Mouse (Mus musculus): ENCODE data around the gene Sptb.

GRCm38 (mm10) chr12:76718384-76718783, 8.0 kb upstream of the Sptb start:
- TF ChIP-seq CTCF (IDR thresholded peaks at IDR 0.05; ENCODE audit: low read depth) = 0 out of 2 replicates have a peak, but pooled peaks have one; percentile 11
- TF ChIP-seq EP300 (IDR thresholded peaks at IDR 0.05; ENCODE audit: low read depth) = no peak

Data from liver, embryonic 14.5 days (tissue).